Mouse (Mus musculus) embryonic facial prominence, embryonic 11.5 days (tissue): ENCODE results near the gene Epb41l3. TPM values are rescaled to one million over a fixed set of nuclear protein-coding genes. Genes with fewer than 3 reads are reported as not detected.

Source experiments
- ATAC-seq: fragments of 200-750 bp; cut with Nextera tagmentation; replicated peaks from 2 replicates; pipeline ENCODE4 v1.8.0; 2017; ENCODE audit warnings: low read depth; ENCODE audit not compliant: insufficient number of reproducible peaks, low FRiP score, low TSS enrichment
- DNase-seq: peaks from one replicate; pipeline ENCODE4 v3.0.0-alpha.2; 2015; ENCODE audit warnings: low spot score
- H3K27ac ChIP-seq: fragments of 300-500 bp; sonication (generic); replicated peaks from 2 replicates; pipeline ENCODE4 v1.5.1; 2014; ENCODE audit warnings: mild to moderate bottlenecking, low read depth, low read length, control low read depth
- H3K27me3 ChIP-seq: fragments of 300-500 bp; sonication (generic); 2 replicates; pipeline ENCODE4 v1.6.1; 2014; ENCODE audit warnings: mild to moderate bottlenecking, low read length, moderate library complexity, mixed read lengths; ENCODE audit not compliant: control insufficient read depth, insufficient read depth
- H3K36me3 ChIP-seq: fragments of 300-500 bp; sonication (generic); replicated peaks from 2 replicates; pipeline ENCODE4 v1.6.1; 2014; ENCODE audit warnings: low read depth, mild to moderate bottlenecking, low read length, moderate library complexity, mixed read lengths; ENCODE audit not compliant: control insufficient read depth, insufficient read depth
- H3K4me1 ChIP-seq: fragments of 300-500 bp; sonication (generic); 2 replicates; pipeline ENCODE4 v1.6.1; 2014; ENCODE audit warnings: low read length, mixed read lengths; ENCODE audit not compliant: control insufficient read depth, insufficient read depth
- H3K4me2 ChIP-seq: fragments of 300-500 bp; sonication (generic); 2 replicates; pipeline ENCODE4 v1.6.1; 2014; ENCODE audit warnings: low read depth, mild to moderate bottlenecking, control low read depth, low read length, moderate library complexity
- H3K4me3 ChIP-seq: fragments of 300-500 bp; sonication (generic); 2 replicates; pipeline ENCODE4 v1.5.1; 2014; ENCODE audit warnings: low read depth, low read length, control low read depth
- H3K9ac ChIP-seq: fragments of 300-500 bp; sonication (generic); replicated peaks from 2 replicates; pipeline ENCODE4 v1.6.1; 2014; ENCODE audit warnings: mild to moderate bottlenecking, control low read depth, low read length
- H3K9me3 ChIP-seq: fragments of 300-500 bp; sonication (generic); replicated peaks from 2 replicates; pipeline ENCODE4 v1.6.1; 2016; ENCODE audit warnings: mild to moderate bottlenecking, low read length, inconsistent platforms, mixed read lengths; ENCODE audit not compliant: control insufficient read depth
- WGBS: fragments of 180-500 bp; shearing (Covaris S2); extraction: QIAGEN DNeasy Blood & Tissue Kit; methylation state at CpG from one replicate; pipeline ENCODE4 v1.1.7; 2014; 5-methylcytosine and 5-hydroxymethylcytosine counted together
- polyA plus RNA-seq: library from polyadenylated mRNA; unstranded; fragments of >200 nt; fragmentation: Nextera tagmentation; extraction: Ambion mirVana; gene quantifications from 2 replicates; pipeline ENCODE4 v1.2.1, GENCODE M21; 2014

Epb41l3 gene
- polyA plus RNA-seq, 1 experiment from 2014 or later = 136 TPM

DNA sequence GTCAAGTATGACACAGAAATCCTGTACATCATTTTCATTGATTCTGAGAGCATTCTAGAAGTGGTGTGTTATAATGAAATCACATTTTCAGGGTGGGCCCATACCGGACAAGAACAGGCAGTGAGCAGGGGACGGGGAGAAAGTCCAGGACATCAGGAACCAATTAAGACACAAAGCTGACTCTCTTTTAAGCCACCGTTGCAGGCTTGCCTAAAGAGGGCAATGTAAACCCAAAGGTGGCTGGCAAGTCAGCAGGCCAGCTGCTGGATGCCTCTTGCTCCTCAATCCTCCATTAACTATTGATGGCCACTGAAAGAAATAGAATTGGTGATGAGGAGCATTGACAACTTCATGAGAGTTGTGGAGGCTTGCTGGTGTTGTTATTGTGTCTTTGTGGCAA, 75.8 kb downstream of the Epb41l3 start:
- Histone ChIP-seq H3K4me1 (no peaks in the 10 kb centered on the region; the same call in 1 of the 2 replicates), H3K9ac (no peak overlapping the region), H3K4me3 (no peak overlapping the region), H3K27ac (no peak overlapping the region), H3K27me3 (no peaks in the 10 kb centered on the region), H3K36me3 (no peaks in the 10 kb centered on the region), H3K4me2 (no peak overlapping the region), H3K9me3 (no peaks in the 10 kb centered on the region)
- DNase-seq (peak; percentile 81), ATAC-seq (no peak)
- WGBS = 10% methylated on average over 3 of the region's 3 CpGs

DNA sequence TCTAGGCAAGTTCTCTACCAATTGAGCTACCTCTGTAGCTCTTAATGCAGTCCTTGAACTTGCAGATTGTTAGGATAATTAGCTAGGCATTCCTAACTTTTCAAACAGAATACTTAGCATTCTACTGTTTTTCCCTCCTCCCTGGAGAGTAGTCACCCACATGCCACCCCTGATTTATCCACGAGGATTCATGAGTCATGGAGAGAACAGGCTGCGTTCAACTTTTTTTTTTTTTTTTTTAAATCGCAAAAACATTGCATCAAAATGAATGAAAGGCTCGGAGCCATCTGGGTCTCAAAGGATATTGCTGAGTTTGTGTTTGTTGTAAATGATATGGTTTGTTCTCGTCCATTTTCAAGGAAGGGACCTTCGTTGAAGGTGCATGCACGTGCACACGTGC, 79.6 kb downstream of the Epb41l3 start:
- ATAC-seq (no peak), DNase-seq (no peak)
- no peak overlapping the region for H3K27ac ChIP-seq
- no peak overlapping the region for H3K4me3 ChIP-seq
- H3K9ac ChIP-seq = no peak overlapping the region
- no peaks in the 10 kb centered on the region; the same call in 1 of the 2 replicates for H3K4me1 ChIP-seq
- WGBS = 74% methylated on average over 8 of the region's 8 CpGs
- H3K9me3 ChIP-seq = no peaks in the 10 kb centered on the region
- H3K36me3 ChIP-seq = no peaks in the 10 kb centered on the region
- no peaks in the 10 kb centered on the region for H3K27me3 ChIP-seq
- H3K4me2 ChIP-seq = no peak overlapping the region

DNA sequence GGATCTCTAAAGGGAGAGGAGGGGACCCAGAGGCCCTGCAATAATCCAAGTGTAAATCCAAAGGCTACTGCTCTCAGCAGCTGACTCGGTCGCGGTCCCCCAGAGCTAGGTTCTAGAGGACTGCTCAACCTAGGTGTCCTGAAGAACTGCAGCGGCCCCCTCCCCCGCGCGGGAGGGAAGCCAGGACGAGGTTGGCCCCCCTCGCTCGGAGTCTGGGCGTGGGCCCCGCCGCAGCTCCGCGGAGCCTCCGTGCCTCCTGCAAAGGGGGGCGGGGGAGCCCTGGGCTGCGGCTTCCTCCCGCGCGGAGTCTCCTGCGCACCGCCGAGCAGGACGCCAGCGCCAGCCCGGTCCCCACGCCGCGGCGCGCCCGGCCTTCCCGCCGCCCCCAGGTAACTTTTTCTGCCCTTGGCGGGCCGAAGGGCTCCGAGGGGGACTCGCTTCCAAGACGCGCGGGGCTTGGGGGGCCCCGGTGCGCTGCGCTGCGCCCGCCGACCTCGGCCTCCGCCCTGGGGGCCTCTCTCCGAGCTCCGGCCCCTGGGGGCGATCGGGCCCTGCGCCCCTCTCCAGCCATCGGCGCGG, 81.1 kb downstream of the Epb41l3 start:
- H3K4me3 ChIP-seq = peak overlapping the region; percentile 93
- ATAC-seq (peak; percentile 78), DNase-seq (peak; percentile 72)
- no peaks in the 10 kb centered on the region for H3K27me3 ChIP-seq
- H3K9ac ChIP-seq = peak overlapping the region; percentile 98
- H3K36me3 ChIP-seq = no peaks in the 10 kb centered on the region
- WGBS = 1% methylated on average over 45 of the region's 58 CpGs
- H3K9me3 ChIP-seq = no peaks in the 10 kb centered on the region
- peak overlapping the region; percentile 78 for H3K27ac ChIP-seq
- H3K4me1 ChIP-seq = no peaks in the 10 kb centered on the region; the same call in 1 of the 2 replicates
- H3K4me2 ChIP-seq = peak overlapping the region; percentile 89

DNA sequence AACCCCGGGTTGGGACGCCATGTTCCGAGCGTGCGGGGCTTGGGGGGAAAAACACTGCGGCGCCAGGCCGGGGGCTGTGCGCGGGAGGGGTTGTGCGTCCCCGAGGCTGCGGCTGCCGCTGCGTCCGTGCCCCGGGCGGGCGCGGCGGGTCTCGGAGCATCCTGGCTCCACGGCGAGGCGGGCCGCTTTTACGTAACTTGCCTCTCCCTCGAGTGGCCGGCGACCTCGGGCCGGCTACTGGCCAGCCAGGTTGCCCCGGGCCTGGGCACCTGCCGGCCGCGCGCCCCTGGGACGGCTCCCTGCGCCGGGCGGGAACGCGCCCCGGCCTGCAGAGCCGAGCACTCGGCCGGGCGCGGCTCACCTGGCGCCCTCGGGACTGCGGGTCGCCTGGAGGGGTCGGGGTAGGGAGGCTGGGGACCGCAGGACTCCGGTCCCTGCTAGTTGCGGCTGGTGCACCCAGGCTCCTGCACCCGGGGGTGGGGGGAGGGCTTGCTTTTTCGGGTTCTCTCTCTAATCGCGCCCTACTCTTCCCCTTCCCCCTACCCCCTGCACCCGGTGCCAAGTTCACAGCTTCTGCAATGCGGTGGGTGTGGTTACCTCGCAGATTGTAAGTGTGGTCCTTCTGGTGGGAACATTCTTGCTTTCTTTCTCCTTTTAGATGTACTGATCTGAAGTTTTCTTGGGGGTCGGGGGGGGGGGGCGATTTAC, 81.8 kb downstream of the Epb41l3 start:
- DNase-seq (peak; percentile 46), ATAC-seq (peak; percentile 59)
- Histone ChIP-seq H3K9me3 (no peaks in the 10 kb centered on the region), H3K4me2 (peak overlapping the region; percentile 89), H3K9ac (peak overlapping the region; percentile 98), H3K27ac (peak overlapping the region; percentile 78), H3K4me1 (no peaks in the 10 kb centered on the region; the same call in 1 of the 2 replicates), H3K4me3 (peak overlapping the region; percentile 93), H3K27me3 (no peaks in the 10 kb centered on the region), H3K36me3 (no peaks in the 10 kb centered on the region)
- under 1% methylated on average over 50 of the region's 66 CpGs for WGBS

DNA sequence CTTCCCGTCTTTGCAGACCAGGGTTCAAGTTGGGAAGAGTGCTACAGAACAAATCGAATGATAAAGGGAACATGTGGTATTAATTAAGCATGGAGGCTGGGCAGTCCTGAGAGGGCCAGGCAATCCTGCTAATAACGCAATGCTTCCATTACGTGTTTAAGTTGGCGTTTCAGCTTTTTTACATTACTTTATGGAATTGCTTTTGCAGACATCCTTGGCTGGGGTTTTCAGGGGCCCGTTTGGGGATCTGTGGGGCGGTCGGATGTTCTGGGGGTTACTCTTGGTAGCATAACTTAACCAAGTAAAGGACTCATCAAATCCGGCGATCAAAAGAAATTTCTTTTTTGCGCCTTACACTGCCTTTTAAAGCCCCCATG, 82.3 kb downstream of the Epb41l3 start:
- peak overlapping the region; percentile 78; the same call in 1 of the 2 replicates for H3K27ac ChIP-seq

DNA sequence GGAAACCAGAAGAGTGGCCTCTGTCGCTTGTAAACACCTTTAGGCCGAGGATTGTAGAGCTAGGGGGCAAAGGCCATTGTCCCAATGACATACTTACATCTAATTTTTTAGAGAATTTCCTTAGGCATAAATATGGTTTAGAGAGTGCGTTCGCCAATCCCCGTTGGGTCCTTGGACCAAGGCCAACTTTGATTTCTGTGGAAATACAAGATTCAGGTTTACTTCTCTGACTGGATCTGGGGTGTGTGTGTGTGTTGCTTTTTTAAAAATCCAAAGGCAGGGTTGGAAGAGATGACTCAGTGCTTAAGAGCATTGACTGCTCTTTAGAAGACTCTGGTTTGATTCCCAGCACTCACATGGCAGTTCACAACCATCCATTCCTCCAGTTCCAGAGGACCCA, 83.2 kb downstream of the Epb41l3 start:
- Histone ChIP-seq H3K27ac (no peak overlapping the region), H3K4me2 (no peak overlapping the region), H3K4me1 (no peaks in the 10 kb centered on the region; the same call in 1 of the 2 replicates), H3K36me3 (no peaks in the 10 kb centered on the region), H3K27me3 (no peaks in the 10 kb centered on the region), H3K9me3 (no peaks in the 10 kb centered on the region), H3K4me3 (no peak overlapping the region), H3K9ac (no peak overlapping the region)
- ATAC-seq (no peak), DNase-seq (peak; percentile 24)
- WGBS = 53% methylated on average over 5 of the region's 5 CpGs

More for the DNA sequence above, 82.3 kb downstream of the Epb41l3 start:
- H3K9me3 ChIP-seq = no peaks in the 10 kb centered on the region
- no peaks in the 10 kb centered on the region for H3K36me3 ChIP-seq
- peak; percentile 48; the same call in 1 of the 2 replicates for ATAC-seq
- no peaks in the 10 kb centered on the region for H3K27me3 ChIP-seq
- no peaks in the 10 kb centered on the region; the same call in 1 of the 2 replicates for H3K4me1 ChIP-seq
- 6% methylated on average over 11 of the region's 11 CpGs for WGBS
- DNase-seq = peak; percentile 66
- H3K4me3 ChIP-seq = peak overlapping the region; percentile 93
- H3K9ac ChIP-seq = peak overlapping the region; percentile 98; the same call in 1 of the 2 replicates
- peak overlapping the region; percentile 89 for H3K4me2 ChIP-seq

DNA sequence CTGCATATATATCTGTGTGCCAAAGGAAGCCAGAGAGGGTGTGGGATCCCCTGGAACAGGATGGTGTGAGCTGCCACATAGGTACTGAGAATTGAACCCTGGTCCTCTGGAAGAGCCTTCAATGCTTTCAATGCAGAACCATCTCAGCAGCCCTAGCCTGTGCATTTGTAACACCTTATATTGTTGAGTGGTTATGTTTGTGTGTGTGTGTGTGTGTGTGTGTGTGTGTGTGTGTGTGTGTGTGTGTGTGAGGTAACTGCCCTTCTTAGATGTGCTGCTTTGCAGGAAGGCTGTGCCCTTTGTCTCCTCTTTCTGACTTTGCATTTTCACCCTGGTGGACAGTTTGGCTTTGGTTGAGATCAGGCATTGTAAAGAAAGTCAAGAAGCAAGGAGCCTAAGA, 87.2 kb downstream of the Epb41l3 start:
- H3K27me3 ChIP-seq = no peaks in the 10 kb centered on the region
- ATAC-seq (no peak), DNase-seq (no peak)
- H3K9ac ChIP-seq = no peak overlapping the region
- H3K4me1 ChIP-seq = no peaks in the 10 kb centered on the region
- H3K4me3 ChIP-seq = no peak overlapping the region
- H3K4me2 ChIP-seq = no peak overlapping the region
- no peaks in the 10 kb centered on the region for H3K9me3 ChIP-seq
- H3K27ac ChIP-seq = no peak overlapping the region
- no peaks in the 10 kb centered on the region for H3K36me3 ChIP-seq

DNA sequence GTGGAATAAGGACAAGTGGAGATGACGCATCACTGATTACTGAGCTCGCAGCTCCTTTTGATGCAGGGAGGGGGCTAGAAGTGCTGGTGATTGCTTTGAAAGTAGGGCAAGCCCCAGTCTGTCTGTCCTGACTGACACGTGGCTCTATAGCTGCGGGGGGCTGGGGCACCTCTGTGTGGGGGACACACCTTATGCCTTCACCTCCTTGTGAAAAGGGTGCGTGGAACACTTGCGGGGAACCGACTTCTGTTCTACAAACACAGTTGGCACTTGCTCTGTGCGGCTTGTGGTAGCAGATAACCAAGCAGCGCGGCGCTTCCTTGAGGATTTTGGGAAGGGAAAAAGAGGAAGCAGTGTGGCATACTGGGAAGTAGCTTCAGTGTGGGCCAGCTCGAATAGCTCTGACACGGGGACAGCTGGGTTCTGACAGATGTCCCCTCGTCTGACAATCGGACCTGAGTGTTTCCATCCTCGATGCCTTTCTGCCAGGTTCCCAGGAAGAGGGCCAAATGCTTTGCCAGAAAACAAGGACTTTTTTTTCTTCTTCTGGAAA, 101.5 kb downstream of the Epb41l3 start:
- H3K27me3 ChIP-seq = no peaks in the 10 kb centered on the region
- no peak overlapping the region for H3K4me3 ChIP-seq
- no peak overlapping the region for H3K9ac ChIP-seq
- WGBS = 80% methylated on average over 16 of the region's 16 CpGs
- H3K4me2 ChIP-seq = no peak overlapping the region
- H3K4me1 ChIP-seq = peaks cover 3% of the 10 kb centered on the region; the same call in 1 of the 2 replicates
- ATAC-seq (no peak), DNase-seq (no peak)
- H3K27ac ChIP-seq = no peak overlapping the region
- no peaks in the 10 kb centered on the region for H3K9me3 ChIP-seq
- H3K36me3 ChIP-seq = no peaks in the 10 kb centered on the region
